Mouse (Mus musculus) stomach, postnatal 0 days (tissue): ENCODE data around the gene Glis2.

Experiments
- CTCF ChIP-seq: IDR thresholded peaks from 2 replicates; pipeline ENCODE4 v1.5.1; 2016; ENCODE audit warnings: antibody characterized with exemption, low read depth, mild to moderate bottlenecking, moderate library complexity
- EP300 ChIP-seq: optimal IDR thresholded peaks from 2 replicates; pipeline ENCODE3; 2016; ENCODE audit warnings: antibody characterized with exemption

- TF ChIP-seq CTCF (no peak), EP300 (no peak)
Measured at GRCm38 (mm10) chr16:4587516-4588210, 6.8 kb upstream of the Glis2 start.
